Mouse (Mus musculus): ENCODE data around the gene Arhgap32.

DNA sequence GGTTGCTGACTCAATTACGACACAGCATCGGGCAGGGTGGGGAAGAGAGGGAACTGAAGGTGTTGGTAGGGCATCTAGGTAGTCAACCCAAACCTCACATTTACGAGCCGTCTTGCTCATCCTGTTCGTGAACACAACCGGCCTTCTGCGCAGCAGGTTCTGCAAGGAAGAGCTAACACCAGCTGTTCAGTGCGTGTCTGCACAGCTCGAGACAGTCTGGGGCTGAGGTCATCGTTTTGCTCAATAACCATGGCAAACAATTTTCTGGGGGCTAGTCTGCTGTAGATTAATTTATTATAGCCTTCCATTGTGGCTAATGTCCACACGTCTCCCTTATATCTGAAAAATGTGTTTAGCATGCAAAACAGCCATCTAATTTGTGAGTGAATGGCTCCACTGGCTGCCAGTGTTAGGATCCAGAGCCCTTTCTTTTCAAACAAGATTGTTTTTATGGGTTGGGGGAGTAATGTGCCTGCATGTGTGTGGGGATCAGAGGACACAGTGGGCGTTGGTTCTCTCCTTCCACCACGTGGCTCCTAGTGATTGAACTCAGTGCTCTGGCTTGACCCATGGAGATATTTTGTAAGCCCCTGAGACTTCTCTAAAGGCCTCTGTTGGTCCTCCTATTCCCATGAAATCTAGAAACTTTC, 186.7 kb downstream of the Arhgap32 start:
- TF ChIP-seq CTCF (IDR thresholded peaks at IDR 0.05; ENCODE audit: extremely low read depth, insufficient read depth, insufficient read length, insufficient replicate concordance) (no peak), POLR2A (IDR thresholded peaks at IDR 0.05; ENCODE audit: low read depth, low read length) (no peak)
